Mouse (Mus musculus): Measurements from ENCODE around the gene Shf.

- TF ChIP-seq CTCF (IDR thresholded peaks at IDR 0.05; ENCODE audit: low read depth) = no peak
- no peak for TF ChIP-seq EP300 (optimal IDR thresholded peaks at IDR 0.05)
Measured at GRCm38 (mm10) chr2:122381329-122382103, 12.6 kb upstream of the Shf start.

All from stomach, postnatal 0 days (tissue).